Mouse (Mus musculus) Patski (cell line): ENCODE measurements at regions not wholly inside any gene's neighbourhood (a gene's known extent, or its start where the extent isn't known, plus 50 kb on each side); places are given as distances from the start of the nearest gene placed in this dataset.

Experiments used
- ATAC-seq: fragments of 100-300 bp; one replicate; pipeline ENCODE4 v1.8.0; 2021
- CTCF ChIA-PET: fragments of 350-600 bp; sonication (Branson Sonifier 250); formaldehyde crosslinking; loops from one replicate; lab custom pipeline; 2022; ENCODE audit warnings: inconsistent platforms; lab: Charles Lee
- POLR2A ChIA-PET: fragments of 350-600 bp; sonication (Branson Sonifier 250); formaldehyde crosslinking; loops from one replicate; lab custom pipeline; 2022; ENCODE audit warnings: antibody characterized with exemption, inconsistent platforms; lab: Charles Lee
- DNase-seq: peaks from one replicate; pipeline ENCODE4 v3.0.0-alpha.2; 2011; ENCODE audit warnings: low read depth, low spot score
- H3K27me3 ChIP-seq: fragments of 371-371 bp; one replicate; pipeline ENCODE4 v1.5.1; 2021
- CTCF ChIP-seq: fragments of 100-300 bp; IDR thresholded peaks from one replicate; pipeline ENCODE4 v1.5.1; 2021
- in situ Hi-C: fragments of 300-500 bp; cut with MboI; formaldehyde crosslinking; loops from 3 replicates; pipeline ENCODE4 v1.11.1; 2018; ENCODE audit warnings: low pct_unique_long_range_greater_than_20kb, mixed read lengths

DNA sequence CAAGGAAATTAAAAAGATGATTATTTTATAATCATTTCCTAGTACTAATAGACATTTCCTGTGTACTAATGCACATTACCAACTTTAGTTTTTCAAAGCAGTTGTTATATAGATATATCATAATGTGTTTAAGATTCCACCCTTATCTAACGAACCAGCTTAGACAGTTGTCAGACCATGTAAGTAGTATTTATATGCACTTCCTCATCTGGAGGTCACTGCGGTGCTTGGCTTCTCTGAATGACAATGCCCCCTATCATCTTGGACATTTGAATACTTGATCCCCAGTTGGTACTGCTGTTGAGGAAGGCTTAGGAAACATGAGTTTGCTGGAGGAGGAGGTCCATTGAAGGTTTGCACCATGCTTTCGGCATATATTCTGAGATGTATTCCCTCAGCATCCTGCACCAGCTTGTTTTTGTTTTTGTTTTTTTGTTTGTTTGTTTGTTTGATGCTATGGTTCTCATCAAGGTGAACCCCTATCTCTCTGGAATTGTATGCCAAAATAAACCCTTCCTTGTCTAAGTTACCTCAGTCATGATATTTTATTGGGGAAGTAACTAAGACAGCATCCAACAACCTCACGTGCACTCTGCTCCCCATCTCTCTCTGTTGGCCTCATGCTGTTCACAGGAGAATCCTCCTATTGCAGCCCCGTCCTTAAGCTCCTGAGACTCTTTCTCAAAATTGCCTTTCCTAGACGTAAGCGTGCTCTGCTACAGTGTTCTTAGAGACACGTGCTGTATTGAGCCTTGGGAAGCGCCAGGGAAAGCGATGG, 228.4 kb upstream of the Mmadhc start:
- TF ChIP-seq CTCF, result no peak
- ChIA-PET POLR2A (no interaction called here), CTCF (no interaction called here)
- ATAC-seq (no peak), DNase-seq (no peak)
- in situ Hi-C loops, result loop anchor here (10.0 kb wide), 1 partner anchor 620 kb away; the partner anchor contains the start of gene Rnd3
- no peaks in the 10 kb centered on the region for H3K27me3 ChIP-seq

DNA sequence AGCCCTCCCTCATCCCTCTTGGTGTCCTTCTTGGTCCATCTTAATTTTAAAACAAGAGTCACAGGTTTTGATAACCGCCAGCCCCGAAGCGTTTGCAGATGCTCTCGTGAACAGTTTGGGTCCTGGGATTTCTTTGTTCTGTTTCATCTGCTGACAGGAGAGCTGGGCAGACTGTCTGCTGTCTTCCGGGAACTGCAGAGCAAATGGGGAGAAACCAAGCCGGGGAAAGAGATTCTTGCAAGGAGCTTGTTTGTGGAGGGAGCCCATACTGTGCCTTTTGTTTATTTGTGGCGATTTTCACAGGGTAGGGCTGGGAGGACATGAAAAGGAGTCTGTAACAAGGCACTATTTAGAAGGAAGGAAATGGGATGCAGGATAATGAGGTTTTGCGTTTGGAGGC, 223.6 kb upstream of the Mmadhc start:
- ATAC-seq (no peak), DNase-seq (no peak)
- CTCF ChIA-PET, result no interaction called here
- in situ Hi-C loops, result loop anchor here (10.0 kb wide), 1 partner anchor 625 kb away; the partner anchor contains the start of gene Rnd3
- H3K27me3 ChIP-seq, result no peaks in the 10 kb centered on the region
- POLR2A ChIA-PET, result no interaction called here
- TF ChIP-seq CTCF, result no peak

DNA sequence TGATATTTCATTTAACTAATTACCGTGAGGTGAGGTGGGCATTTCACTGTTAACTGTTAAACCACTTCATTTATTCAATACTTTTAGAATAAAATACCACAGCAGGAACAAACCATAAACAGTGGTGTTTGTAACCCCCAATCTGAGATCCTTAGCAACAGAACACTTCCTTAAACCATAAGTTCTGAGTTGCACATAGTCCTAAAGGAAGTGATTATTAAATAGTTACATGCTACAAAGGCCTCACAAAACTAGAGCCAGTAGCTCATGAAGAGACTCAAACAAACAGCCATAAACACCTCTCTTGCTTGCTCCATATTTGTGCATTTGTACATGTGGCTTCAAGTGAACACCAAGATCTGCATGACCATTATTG, 222.5 kb upstream of the Mmadhc start:
- H3K27me3 ChIP-seq, result no peaks in the 10 kb centered on the region
- ChIA-PET CTCF (interaction anchor here (2.9 kb wide), 1 partner anchor 13 kb away, joined by 16 read pairs; no protein-coding TSS in a partner anchor), POLR2A (no interaction called here)
- no peak for TF ChIP-seq CTCF
- ATAC-seq, result no peak
- in situ Hi-C loops, result no loop called here
- no peak for DNase-seq

GRCm38 (mm10) chr2:50518371-50519128, 221.9 kb upstream of the Mmadhc start:
- ATAC-seq (no peak), DNase-seq (no peak)
- CTCF ChIA-PET, result interaction anchor here (2.9 kb wide), 1 partner anchor 13 kb away, joined by 16 read pairs; no protein-coding TSS in a partner anchor

DNA sequence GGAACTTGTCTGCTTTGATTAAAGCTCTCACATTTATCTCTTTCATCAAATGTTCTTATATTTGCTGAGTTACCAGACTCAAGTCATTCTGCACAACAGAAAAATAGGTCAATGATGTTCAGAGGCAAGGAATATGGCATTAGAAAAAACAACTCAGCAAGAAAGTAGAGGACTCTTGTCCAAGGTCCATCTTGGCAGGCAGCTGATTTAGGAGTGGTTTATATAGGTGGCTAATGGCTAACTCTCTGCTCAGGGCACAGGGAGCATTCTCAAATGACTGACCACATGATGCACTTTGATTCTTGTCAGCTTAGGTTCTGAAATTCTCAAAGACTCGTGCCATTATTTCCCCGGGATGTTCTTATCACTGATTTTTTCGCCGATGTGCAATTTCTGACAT, 216.7 kb upstream of the Mmadhc start:
- H3K27me3 ChIP-seq, result no peaks in the 10 kb centered on the region
- no peak for TF ChIP-seq CTCF
- CTCF ChIA-PET, result no interaction called here
- ATAC-seq, result no peak
- POLR2A ChIA-PET, result no interaction called here
- no peak for DNase-seq
- in situ Hi-C loops, result no loop called here

More at GRCm38 (mm10) chr2:50518371-50519128, 221.9 kb upstream of the Mmadhc start:
- in situ Hi-C loops, result no loop called here
- no peak for TF ChIP-seq CTCF
- no peaks in the 10 kb centered on the region for H3K27me3 ChIP-seq
- POLR2A ChIA-PET, result no interaction called here

- DNase-seq (no peak), ATAC-seq (no peak)
- in situ Hi-C loops, result no loop called here
- no peaks in the 10 kb centered on the region for H3K27me3 ChIP-seq
- ChIA-PET CTCF (no interaction called here), POLR2A (no interaction called here)
- no peak for TF ChIP-seq CTCF
Observed at GRCm38 (mm10) chr2:50498713-50499112, 202.1 kb upstream of the Mmadhc start.

GRCm38 (mm10) chr2:50496057-50496433, 199.4 kb upstream of the Mmadhc start:
- DNase-seq (no peak), ATAC-seq (no peak)
- TF ChIP-seq CTCF, result no peak
- no peaks in the 10 kb centered on the region for H3K27me3 ChIP-seq
- in situ Hi-C loops, result no loop called here
- POLR2A ChIA-PET, result no interaction called here
- CTCF ChIA-PET, result no interaction called here

DNA sequence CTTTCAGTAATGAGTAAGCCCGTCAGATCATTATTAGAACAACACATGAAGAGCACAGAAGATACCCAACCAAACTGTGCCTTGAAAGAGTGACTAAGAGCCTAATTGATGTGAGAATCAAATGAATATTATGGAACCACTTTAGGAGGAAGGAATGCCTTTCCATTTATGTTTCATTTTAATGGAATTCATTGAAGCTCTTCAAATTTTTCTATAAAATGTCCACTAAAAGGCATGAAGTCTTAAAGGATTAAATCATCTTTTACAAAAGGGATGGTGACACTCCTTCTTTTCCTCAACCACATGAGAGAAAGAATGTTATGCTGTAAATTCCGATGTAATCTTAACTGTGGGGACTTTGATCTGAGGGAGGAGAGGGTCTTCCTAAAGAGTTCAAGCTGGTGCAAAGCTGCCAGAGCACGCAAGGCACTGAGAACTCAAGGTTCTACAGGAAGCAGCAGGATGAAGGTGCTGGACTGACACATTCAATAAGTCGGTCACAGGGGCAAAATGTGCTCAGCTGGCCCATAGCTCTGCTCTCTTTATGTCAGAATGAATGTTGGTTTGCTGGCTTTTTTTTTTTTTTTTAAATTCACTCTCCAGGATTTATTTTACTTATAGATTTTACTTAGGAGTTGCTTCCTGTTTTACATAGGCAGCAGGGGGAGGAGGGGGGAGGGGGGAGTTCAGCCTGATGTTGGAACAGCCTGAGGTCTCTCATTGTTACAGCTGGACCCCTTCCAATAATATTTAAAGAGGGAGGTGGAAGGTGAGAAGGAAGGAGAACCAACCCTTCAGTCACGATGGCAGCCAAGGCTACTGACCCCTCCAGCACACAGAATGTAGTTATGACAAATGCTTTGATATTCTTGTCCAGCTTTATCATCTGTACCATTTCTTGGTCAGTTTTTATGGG, 198.8 kb upstream of the Mmadhc start:
- H3K27me3 ChIP-seq, result no peaks in the 10 kb centered on the region
- DNase-seq (no peak), ATAC-seq (no peak)
- POLR2A ChIA-PET, result no interaction called here
- TF ChIP-seq CTCF, result no peak
- in situ Hi-C loops, result no loop called here
- CTCF ChIA-PET, result interaction anchor here (0.6 kb wide), 1 partner anchor 204 kb away, joined by 3 read pairs; no protein-coding TSS in a partner anchor

- ChIA-PET POLR2A (no interaction called here), CTCF (no interaction called here)
- DNase-seq (peak; percentile 10), ATAC-seq (no peak)
- H3K27me3 ChIP-seq, result no peaks in the 10 kb centered on the region
- TF ChIP-seq CTCF, result no peak
- in situ Hi-C loops, result no loop called here
Observed at GRCm38 (mm10) chr2:50493597-50494335, 197.2 kb upstream of the Mmadhc start.

DNA sequence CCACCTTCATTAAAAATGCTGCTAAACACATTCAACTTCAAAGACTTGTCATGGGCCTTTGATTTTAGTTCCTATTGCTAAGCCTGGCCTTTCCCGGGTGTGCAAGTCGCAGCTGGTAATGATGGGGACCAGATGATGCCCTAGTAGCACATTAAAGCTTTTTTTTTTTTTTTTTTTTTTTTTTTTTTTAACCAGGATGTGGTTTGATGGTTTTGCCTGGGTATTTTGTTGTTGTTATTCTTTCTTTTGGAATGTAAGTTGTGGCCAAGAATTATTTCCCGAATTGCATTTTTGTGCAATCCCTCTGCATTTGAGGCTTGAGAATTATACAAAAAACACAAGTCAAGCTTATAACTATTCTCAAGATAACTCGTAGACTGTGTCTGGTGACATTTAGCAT, 167.2 kb upstream of the Mmadhc start:
- H3K27me3 ChIP-seq, result no peaks in the 10 kb centered on the region
- ChIA-PET CTCF (interaction anchor here (1.8 kb wide), 1 partner anchor 11 kb away, joined by 9 read pairs; no protein-coding TSS in a partner anchor), POLR2A (interaction anchor here (0.7 to 0.8 kb wide), 2 partner anchors 26 to 324 kb away, joined by 4 to 5 read pairs; no protein-coding TSS in a partner anchor)
- in situ Hi-C loops, result loop anchor here (10.0 kb wide), 1 partner anchor 681 kb away; the partner anchor contains the start of gene Rnd3
- DNase-seq (peak; percentile 50), ATAC-seq (peak; percentile 35)
- TF ChIP-seq CTCF, result no peak
